Mouse (Mus musculus) lung, adult 18-20 months (tissue): ENCODE measurements around the gene Mybpc2.
A peak's percentile ranks its signal among the peaks of the same experiment; 100 is the strongest.

ENCODE experiments used
- DNase-seq, 2 experiments: peaks; one replicate each; pipeline ENCODE4 v3.0.0; 2022; ENCODE audit warnings: mixed read lengths in 2 of 2

Gene Mybpc2

DNA sequence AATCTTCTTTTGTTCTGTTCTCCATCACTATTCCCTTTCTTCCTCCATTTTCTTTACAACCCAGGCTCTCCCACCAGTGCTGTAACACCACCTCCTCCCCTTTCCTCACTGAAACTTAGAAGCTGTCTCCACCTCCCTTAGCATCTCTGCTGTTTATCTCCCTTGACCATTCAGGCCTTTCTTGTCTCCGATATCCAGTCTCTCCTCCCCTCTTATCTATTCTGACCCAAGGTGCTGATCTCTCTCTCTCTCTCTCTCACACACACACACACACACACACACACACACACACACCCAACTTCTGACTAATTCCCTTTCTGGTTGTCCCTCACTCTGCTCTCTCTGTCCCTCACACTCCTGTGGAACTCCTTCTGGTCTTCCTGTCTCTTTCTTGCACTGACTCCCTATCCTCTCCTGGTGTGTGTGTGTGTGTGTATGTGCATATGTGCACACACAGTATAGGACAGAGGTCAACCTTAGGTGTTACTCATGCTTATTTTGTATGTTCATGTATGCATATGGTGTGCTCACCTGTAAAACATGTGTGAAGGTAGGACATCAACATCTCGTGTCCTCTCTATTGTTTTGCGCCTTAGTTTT, 41.5 kb downstream of the Mybpc2 start:
- no peak for DNase-seq

DNA sequence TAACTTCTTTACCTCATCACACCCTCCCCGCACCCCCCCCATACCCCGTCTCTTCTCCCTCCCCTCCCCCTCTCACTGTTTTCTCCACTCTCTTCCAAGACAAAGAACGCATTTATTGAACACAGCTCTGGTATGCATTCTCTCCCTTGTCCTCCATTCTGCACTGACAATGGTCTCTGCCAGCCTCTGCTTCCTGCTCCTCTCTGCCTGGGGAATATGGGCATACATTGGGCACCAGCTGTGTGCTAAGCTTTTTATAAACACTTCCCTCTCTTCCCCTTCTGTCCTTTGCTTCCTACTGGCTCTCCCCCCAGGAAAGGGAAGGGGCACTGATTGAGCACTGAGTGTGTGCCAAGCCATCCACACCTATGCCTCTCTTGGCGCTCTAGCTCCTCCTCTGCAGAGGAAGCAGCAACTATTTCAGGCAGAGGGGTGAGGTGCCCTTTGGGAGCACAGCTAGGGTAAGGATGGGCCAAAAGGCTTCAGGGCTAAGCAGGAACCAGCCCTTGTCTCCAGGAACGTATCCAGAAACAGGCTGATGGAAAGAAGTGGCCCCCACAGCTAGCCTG, 49.3 kb downstream of the Mybpc2 start:
- DNase-seq: no peak

DNA sequence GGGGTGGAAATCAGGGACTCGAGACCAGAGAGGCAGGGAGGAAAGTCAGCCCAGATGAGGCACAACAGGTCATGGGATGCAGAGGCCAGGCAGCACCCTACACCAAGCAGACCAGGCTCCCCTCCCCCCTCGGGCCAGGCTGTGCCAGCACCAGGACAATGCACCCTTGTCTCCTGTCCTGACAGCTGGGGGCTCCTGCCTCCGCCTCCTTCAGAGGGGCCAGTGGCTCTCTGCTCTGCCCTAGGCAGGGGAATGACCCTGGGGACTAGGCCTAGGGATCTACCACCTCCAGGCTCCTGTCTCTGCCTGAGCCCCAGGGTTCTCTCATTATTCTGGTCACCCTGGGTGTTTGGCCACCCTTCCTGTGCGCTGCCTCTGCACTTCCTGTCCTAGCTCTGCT, 50.0 kb downstream of the Mybpc2 start:
- no peak for DNase-seq

DNA sequence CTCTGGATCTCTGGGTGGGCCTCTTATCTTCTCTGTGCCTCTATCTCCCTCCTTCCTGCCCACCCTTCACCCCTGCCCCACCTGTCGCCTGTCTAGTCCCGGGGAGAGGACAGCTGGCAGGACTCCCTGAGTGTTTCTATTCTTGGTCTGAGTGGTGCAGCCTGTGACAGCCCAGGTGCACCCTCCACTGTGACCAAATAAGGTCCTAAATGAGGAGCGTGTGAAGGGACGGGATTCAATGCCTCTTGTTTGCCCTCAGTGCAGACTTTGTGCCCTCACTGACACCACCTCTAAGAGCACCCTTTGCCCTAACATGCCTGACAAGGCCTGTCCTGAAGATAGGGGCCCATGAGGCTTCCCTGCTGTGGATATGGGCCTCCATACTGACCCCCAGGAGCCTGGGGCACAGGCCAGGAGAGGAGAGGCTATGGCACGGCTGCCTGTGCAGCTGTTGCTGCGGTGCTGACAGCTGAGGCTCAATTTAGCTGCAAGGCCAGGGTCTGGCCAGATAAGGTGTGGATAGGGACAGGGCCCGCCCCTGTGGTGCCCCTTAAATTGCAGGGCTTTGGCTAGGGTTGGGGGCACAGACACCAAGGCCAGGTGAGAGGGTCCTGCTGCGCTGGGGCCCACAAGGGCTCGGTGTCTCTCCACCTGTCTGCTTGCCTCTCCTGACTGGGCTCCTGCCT, 51.4 kb downstream of the Mybpc2 start:
- peak; percentile 37 to 43 for DNase-seq

DNA sequence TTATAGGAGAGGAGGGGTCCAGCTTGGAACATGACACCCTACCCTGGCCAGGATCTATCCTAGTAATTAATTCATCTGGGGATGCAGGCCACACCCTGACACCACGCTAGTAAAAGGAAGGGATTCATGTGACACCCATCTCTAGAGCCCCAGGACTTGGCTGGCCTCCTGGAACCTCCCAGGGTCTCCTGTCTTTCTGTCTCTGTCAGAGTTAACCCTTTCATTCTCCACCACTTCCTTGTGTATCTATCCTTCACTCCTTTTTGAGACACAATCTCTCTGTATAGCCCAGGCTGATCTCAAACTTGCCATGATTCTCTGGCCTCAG, 51.9 kb downstream of the Mybpc2 start:
- no peak for DNase-seq

DNA sequence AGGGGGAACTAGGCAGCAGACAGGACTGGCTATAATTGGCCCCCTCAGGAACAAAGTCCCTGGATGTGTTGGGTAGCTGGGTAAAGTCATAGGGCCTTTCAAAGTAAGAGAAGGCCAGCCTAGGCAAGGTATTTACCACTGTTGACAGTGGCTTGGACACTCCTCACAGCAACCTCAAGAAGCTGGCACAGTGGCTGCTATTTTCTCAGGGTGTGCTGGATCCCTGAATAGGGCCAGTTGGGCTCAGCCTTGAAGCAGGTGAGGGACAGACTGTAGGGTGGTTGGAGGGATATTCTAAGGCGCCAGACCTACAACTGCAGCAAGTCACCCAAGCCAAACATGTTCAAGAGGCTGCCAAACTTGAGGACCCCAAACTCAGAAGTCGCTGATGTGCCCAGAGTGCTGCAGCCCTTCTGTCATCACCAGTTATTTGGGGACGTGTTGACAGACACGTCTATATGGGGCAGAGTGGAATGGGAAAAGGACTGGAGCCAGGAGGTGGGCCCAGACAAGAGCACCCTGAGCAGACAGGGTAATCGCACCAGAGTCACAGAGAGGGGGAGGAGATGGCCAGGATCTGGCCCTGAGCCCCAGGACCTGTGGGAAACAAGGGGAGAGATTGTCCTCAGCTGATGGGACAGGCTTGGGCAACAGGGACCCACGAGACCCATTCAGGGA, 52.4 kb downstream of the Mybpc2 start:
- DNase-seq: no peak

DNA sequence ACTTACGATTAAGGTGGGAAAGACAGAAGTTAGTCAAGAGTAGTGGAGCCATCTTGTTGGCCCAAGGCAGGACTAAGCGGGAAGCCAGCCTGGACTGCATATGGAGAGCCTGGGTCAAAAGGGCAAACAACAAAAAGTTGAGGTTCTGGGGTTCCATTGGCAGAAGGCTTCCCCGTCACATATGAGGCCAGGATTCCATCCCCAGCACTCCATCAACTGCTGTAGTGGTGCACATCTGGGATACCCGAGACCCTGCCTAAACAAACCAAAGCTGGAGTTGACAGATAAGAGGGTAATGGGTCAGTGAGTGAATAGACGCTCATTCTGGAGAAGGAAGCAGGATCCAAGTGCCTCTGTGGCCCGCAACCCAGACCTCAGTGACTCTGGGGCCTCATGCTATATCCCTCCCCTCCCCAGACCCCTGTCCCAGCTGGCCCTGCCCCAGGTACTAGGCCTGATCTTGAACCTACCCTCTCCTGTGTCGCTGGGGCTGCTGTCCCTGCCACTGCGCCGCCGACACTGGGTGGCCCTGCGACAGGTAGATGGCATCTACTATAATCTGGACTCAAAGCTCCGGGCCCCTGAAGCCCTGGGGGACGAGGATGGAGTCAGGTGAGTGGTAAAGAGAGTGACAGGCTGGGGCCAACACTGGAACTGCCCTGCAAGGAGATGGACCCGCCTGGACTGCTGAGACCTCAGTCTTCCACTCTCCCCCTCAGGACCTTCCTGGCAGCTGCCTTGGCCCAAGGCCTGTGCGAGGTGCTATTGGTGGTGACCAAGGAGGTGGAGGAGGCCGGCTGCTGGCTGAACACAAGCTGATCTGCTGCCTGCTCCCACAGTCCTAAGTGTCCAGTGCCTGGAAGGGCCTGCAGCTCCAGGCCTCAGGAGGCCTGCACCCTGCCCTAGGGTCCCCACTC, 53.5 kb downstream of the Mybpc2 start:
- DNase-seq: no peak

DNA sequence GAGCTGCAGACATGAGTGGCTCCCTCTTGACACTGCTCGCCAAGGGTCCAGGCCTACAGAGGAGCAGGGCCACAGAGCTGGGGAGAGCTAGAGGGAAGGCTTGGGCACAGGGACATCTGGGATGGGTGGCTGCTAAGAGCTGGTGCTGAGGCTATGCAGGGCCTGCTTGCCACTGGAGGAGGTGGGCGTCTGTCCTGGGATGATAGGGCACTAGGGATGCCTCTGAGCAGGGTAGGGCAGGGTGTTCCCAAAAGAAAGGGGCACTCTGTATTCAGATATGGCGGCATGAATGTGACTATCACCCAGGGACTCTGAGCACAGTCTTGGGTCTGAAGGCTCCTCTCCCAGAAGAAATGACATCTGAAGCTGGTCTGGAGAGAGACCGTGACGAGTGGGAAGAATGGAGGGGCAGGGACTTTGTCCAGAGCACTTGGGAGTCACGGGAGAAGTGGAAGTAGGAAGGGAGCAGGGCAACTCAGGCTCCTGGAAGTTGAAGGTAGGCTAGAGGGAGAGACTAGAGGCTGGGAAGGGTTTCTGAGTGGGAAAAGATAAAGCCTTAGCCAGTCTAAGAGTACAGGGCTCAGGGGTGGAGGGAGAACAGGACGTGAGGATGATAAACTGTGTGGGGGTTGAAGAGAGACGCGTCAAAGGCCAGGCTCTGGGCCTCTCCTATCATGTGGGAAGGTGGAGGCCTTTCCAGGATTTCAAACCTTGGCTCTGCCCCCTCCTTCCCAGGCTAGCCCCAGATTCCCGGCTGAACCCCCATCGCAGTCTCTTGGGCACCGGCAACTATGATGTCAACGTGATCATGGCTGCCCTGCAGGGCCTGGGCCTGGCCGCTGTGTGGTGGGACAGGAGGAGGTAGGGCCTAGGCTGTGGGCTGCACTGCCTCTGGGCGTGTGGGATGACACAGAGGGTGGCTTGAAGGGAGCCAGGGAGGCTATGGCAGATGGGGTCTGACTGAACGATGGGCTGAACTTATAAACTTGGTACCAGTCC, 54.5 kb downstream of the Mybpc2 start:
- DNase-seq: no peak

DNA sequence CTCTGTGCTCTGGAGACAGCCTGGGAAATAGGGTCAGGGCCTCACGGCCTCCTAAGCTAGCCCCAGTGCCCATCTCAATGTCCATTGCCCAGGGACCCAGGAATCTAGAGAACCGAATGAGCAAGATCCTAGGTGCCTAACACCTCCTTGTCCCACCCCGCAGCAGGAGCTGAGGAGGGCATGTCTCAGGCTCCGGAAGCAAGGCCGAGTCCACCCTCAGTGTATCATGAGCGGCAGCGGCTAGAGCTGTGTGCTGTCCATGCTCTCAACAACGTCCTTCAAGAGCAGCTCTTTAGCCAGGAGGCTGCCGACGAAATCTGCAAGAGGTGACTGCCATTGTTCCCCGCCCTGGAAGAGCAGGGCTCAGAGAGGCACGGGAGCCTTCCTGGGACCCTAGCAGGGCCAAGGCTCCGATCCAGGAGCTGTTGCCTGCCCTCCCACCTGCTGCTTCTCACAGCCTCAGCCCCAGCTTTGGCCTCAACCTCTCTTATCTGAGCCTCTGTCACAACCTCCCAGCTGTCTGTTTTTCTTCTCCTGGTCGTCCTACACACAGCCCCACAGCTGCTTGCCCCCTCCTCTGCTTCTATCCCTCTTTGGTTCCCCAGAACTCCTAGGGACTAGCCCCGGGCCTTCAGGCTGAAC, 55.7 kb downstream of the Mybpc2 start:
- DNase-seq: no peak

DNA sequence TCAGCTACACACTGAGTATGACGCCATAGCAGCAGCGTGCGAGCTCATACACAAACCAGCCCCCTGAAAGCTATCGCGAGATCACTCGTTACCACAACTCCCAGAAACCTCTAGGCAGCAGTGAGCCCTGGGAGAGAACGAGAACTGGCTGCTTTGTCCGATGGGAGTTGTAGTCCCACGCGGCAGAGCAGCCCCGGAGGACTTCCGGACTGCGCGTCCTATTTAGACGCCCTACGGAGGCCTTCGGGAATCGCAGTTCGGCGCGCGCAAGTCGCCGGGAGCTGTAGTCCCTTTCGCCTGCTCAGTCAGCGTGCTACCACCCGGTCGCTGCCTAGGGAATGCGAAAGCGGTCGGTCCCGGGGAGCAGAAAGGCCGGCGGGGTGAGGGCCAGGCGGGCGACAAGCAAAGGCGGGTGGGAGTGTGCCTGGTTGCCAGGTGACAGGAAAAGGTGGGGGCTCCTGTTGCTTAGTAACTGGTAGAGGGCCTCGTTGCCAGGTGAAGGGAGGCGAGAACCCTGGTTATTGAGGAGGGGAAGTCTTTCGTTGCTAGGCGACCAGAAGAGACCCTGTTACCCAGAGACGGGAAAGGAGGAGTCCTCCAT, 56.5 kb downstream of the Mybpc2 start, which contains the start of gene Josd2:
Josd2 (plus strand) TSS at position 170 of the 601 bp plus-strand sequence.
- peak; percentile 97 to 98 for DNase-seq

DNA sequence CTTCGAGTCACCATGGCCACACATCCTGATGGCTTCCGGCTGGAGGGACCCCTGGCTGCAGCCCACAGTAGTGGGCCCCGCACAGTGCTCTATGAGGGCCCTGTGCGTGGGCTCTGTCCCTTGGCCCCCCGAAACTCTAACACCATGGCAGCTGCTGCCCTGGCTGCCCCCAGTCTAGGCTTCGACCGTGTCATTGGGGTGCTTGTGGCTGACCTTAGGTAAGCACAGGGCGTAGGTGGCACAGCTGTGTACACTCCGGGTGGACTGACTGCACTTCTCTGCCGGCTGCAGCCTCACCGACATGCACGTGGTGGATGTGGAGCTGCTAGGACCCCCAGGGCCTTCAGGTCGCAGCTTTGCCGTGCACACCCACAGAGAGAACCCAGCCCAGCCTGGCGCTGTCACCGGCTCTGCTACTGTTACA, 57.6 kb downstream of the Mybpc2 start:
- no peak for DNase-seq

DNA sequence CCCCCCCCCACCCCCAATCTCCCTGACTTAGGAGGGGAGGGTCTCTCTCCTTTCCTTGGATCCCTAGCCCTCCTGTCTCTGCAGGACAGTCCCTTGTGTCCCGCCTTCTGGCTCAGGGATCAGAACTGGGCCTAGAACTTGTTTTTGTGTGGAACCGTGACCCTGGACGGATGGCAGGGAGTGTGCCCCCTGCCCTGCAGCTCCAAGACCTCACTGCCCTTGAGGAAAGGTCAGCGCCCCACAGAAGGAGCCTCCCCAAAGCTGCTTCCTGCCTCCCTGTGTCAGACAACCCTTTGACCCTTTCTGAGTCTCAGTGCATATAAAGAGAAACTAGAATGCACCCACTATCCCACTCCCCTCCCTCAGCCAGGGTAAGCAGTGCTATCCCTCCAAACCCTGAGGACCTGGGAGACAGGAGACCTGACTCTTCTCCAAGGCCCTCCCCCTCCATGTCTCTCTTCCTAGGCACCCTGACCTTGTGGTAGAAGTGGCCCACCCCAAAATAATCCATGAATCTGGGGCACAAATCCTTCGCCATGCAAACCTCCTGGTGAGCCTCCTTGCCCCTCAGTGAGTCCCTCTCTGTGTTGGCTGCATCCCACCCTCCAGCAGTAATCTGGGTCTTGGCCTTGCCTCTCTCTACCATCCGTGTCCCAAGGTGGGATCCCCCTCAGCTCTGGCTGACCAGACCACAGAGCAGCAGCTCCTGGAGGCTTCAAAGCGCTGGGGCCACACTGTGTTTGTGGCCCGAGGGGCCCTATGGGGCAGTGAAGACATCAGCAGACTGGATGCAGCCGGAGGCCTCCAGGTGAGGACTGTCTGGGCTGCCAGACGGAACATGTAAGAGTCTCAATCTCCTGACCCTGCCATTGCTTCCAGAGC, 58.2 kb downstream of the Mybpc2 start:
- no peak for DNase-seq

DNA sequence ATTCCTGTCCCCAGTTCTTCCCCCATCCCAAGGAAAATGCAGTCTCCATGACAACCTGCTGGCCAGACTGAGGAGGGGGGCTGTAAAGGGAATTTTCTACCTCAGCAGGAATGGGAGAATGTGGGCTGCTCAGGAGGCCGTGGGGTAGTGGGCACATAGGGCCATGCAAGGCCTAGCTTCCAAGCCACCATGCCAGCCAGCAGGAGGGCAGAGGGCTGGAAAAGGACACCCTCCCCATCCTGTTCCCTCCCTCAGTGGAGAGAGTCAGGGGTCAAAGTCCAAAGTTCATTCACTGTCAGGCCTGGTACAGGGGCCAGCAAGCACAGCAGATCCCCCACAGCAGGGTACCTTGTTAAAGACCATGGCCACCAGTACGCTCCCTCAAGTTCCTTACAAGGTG, 59.3 kb downstream of the Mybpc2 start, which contains the start of gene Aspdh:
Aspdh (plus strand) TSS at position 281 of the 400 bp plus-strand sequence.
- no peak for DNase-seq

DNA sequence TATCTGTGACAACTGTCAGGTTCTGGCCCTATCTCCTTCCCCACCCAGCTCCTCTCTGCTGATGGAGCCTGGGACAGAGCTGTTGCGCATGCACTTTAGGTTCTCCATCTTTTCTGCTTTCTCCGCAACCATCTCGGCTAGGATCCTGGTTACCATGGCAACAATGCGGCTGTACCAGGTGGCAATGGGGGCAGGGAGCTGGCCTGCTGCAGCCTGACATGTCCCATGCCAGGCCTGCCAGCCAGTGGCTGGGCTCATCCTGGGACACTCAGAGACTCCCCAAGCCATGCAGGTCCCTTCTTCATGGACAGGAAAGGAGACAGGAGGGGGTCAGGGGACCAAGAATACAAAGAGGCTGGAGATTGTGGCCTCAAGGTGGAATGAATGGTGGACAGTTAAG, 59.9 kb downstream of the Mybpc2 start:
- no peak for DNase-seq

DNA sequence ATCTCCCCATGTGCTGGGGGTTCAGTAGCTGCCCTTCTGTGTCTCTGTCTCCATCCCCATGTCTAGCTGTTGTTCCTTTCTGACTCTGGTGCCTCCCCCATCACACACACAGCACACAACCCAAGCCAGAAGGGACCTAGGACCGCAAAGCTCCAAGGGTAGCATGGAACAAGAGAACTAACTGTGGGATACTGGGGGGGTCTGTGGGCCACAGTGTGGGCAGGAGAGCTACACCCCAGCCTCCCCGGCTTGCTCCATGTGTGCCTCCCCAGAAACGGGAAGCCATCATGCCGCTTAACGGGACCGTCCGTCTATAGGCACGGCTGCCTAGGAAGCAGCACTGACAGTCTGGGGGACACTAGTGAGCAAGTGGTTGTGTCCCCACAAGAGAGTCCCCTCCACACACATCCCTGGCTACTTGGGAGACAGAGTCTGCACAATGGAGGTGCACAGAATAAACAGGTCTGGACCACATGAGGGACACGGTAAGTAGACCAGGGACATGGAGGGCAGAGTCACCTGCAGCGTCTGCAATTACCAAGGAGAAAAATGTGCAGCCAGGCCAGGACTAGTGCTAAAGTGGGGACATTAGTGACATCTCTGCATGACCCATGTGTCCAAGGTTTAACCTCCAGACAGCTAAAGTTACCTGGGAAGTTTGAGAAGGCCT, 60.8 kb downstream of the Mybpc2 start:
- DNase-seq: no peak

DNA sequence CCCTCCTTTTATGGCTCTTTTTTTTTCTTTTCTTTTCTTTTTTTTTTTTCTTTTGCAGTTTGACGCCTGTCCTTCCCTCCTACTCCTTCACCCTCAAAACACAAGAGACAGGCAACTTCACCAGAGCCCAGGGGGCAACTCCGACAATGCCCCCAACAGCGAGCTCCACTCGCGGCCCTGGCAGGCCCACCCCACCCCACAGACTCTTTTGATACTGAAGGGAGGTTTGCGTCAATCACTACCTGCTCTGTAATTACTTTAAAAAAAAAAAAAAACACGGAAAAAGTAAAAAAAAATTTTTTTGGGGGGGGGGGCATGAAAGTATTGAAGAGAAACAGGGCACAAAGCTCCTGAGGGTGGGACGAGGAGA, 61.4 kb downstream of the Mybpc2 start:
- DNase-seq: no peak

DNA sequence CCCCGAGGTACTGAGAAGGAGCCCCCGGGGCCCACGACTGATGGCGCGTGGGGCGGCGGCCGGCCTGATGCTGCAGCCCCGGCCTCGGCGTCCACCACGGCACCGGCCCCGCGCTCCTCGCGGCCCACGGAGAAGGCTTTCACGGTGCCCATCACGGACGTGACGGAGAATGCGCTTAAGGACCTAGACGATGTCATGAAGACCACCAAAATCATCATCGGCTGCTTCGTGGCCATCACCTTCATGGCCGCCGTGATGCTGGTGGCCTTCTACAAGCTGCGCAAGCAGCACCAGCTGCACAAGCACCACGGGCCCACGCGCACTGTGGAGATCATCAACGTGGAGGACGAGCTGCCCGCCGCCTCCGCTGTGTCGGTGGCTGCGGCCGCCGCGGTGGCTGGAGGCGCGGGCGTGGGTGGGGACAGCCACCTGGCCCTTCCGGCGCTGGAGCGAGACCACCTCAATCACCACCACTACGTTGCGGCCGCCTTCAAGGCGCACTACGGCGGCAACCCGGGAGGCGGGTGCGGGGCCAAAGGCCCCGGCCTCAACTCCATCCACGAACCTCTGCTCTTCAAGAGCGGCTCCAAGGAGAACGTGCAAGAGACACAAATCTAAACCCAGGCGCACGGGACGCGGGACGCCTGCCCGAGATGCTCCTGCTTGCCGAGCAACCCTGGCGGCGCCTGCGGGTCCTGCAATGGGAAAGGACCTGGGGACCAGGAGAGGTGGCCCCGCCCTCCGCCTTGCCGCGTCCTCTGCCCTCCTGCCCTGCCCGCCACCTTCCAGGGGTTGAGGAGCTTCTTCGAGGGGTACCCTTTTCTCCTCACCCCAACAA, 62.0 kb downstream of the Mybpc2 start:
- DNase-seq: no peak
